Mouse (Mus musculus) kidney, adult 2 months (tissue): Measurements from ENCODE around the gene Gba. TPM values are rescaled to one million over a fixed set of nuclear protein-coding genes. Genes with fewer than 3 reads are reported as not detected.

Experiments used
- DNase-seq: peaks from one replicate; pipeline ENCODE4 v3.0.0; 2021
- H3K27ac ChIP-seq: fragments of 200-500 bp; 2 replicates; pipeline ENCODE4 v1.5.1; 2012; ENCODE audit warnings: low read depth, low read length, control low read depth, inconsistent platforms; ENCODE audit not compliant: insufficient read depth
- H3K27me3 ChIP-seq: fragments of 200-500 bp; replicated peaks from 2 replicates; pipeline ENCODE4 v1.6.1; 2012; ENCODE audit warnings: mild to moderate bottlenecking, moderate library complexity, low read length, inconsistent platforms; ENCODE audit not compliant: control insufficient read depth, insufficient read depth
- H3K36me3 ChIP-seq: fragments of 200-500 bp; 2 replicates; pipeline ENCODE4 v1.6.1; 2012; ENCODE audit warnings: mild to moderate bottlenecking, moderate library complexity, low read length, inconsistent platforms; ENCODE audit not compliant: control insufficient read depth, insufficient read depth
- H3K4me1 ChIP-seq: fragments of 200-500 bp; 2 replicates; pipeline ENCODE4 v1.6.1; 2011; ENCODE audit warnings: low read length; ENCODE audit not compliant: control insufficient read depth, insufficient read depth
- H3K4me3 ChIP-seq: fragments of 200-500 bp; 2 replicates; pipeline ENCODE4 v1.5.1; 2011; ENCODE audit warnings: mild to moderate bottlenecking, low read depth, low read length, control low read depth; ENCODE audit not compliant: insufficient read depth
- CTCF ChIP-seq: fragments of 200-500 bp; conservative IDR thresholded peaks from 2 replicates; pipeline ENCODE4 v1.5.1; 2011; ENCODE audit warnings: low read depth, mild to moderate bottlenecking, control low read depth, low read length, moderate library complexity, mixed read lengths; ENCODE audit not compliant: insufficient read depth, insufficient read length
- POLR2A ChIP-seq: fragments of 200-500 bp; IDR thresholded peaks from one replicate; pipeline ENCODE4 v1.6.1; 2011; ENCODE audit warnings: low read depth, low read length, control low read depth
- WGBS: fragments of 180-500 bp; shearing (Covaris S2); methylation state at CpG from one replicate; pipeline ENCODE4 v1.1.7; 2018; 5-methylcytosine and 5-hydroxymethylcytosine counted together
- polyA plus RNA-seq: library from polyadenylated mRNA; depleted of rRNA; stranded (reverse); fragments of >200 nt; gene quantifications from 2 replicates; pipeline ENCODE4 v1.2.3, GENCODE M21; 2012; rRNA removed

Gba gene
- polyA plus RNA-seq, 1 experiment, result 61.6 TPM

- H3K4me3 ChIP-seq, result peak overlapping the region; percentile 17; the same call in 1 of the 2 replicates
- no peaks in the 10 kb centered on the region for H3K27me3 ChIP-seq
- WGBS, result 11% methylated on average over 17 of the region's 17 CpGs
- TF ChIP-seq POLR2A, result no peak
- TF ChIP-seq CTCF, result no peak
- peak overlapping the region; percentile 81 for H3K27ac ChIP-seq
- no peaks in the 10 kb centered on the region for H3K36me3 ChIP-seq
- peak; percentile 90 for DNase-seq
- peaks cover 6% of the 10 kb centered on the region; the same call in 1 of the 2 replicates for H3K4me1 ChIP-seq
Measured at GRCm38 (mm10) chr3:89251365-89251895, 48.7 kb downstream of the Gba start.

GRCm38 (mm10) chr3:89254994-89255393 lies 52.3 kb downstream of the Gba start:
- Histone ChIP-seq H3K27ac (no peak overlapping the region), H3K36me3 (no peaks in the 10 kb centered on the region), H3K4me1 (peaks cover 6% of the 10 kb centered on the region; the same call in 1 of the 2 replicates), H3K27me3 (no peaks in the 10 kb centered on the region), H3K4me3 (no peak overlapping the region)
- TF ChIP-seq CTCF (no peak), POLR2A (no peak)
- DNase-seq, result no peak
- WGBS, result 95% methylated on average over 5 of the region's 5 CpGs

GRCm38 (mm10) chr3:89256177-89256576 lies 53.4 kb downstream of the Gba start:
- no peak for DNase-seq
- no peak overlapping the region for H3K4me3 ChIP-seq
- H3K27me3 ChIP-seq, result no peaks in the 10 kb centered on the region
- H3K27ac ChIP-seq, result 0 out of 2 replicates have a peak overlapping the region, but pooled peaks have one; percentile 49
- no peaks in the 10 kb centered on the region for H3K4me1 ChIP-seq
- no peaks in the 10 kb centered on the region for H3K36me3 ChIP-seq
- WGBS, result 74% methylated on average over 5 of the region's 5 CpGs
- TF ChIP-seq POLR2A (no peak), CTCF (no peak)

Other genes with a start within 250 kb of the Gba start
- 33.6 and 34.5 TPM in 2 replicates for gene Rusc1, start 109.6 kb upstream of the Gba start, polyA plus RNA-seq
- gene Gm43738, start 101.8 kb upstream of the Gba start, polyA plus RNA-seq, result not detected in 2 replicates
- 40.3 and 54.9 TPM in 2 replicates for gene Fdps, start 101.0 kb upstream of the Gba start, polyA plus RNA-seq
- gene Pklr, start 66.8 kb upstream of the Gba start, polyA plus RNA-seq, result 79.3 and 96.0 TPM in 2 replicates
- gene Hcn3, start 42.7 kb upstream of the Gba start, polyA plus RNA-seq, result 1.1 and 1.4 TPM in 2 replicates
- 37.8 and 40.2 TPM in 2 replicates for gene Clk2, start 38.1 kb upstream of the Gba start, polyA plus RNA-seq
- gene Scamp3, start 25.5 kb upstream of the Gba start, polyA plus RNA-seq, result 138 and 141 TPM in 2 replicates
- gene Fam189b, start 19.8 kb upstream of the Gba start, polyA plus RNA-seq, result 18.3 and 18.4 TPM in 2 replicates
- 5.0 and 7.9 TPM in 2 replicates for gene Thbs3, start 12.3 kb downstream of the Gba start, polyA plus RNA-seq
- 257 and 283 TPM in 2 replicates for gene Mtx1, start 24.2 kb downstream of the Gba start, polyA plus RNA-seq
- gene Muc1, start 26.1 kb downstream of the Gba start, polyA plus RNA-seq, result 45.9 and 53.8 TPM in 2 replicates
- gene Krtcap2, start 43.0 kb downstream of the Gba start, polyA plus RNA-seq, result 142 and 173 TPM in 2 replicates
- gene Trim46, start 43.4 kb downstream of the Gba start, polyA plus RNA-seq, result 9.1 and 10.5 TPM in 2 replicates
- 431 and 562 TPM in 2 replicates for gene Dpm3, start 56.4 kb downstream of the Gba start, polyA plus RNA-seq
- gene Slc50a1, start 67.6 kb downstream of the Gba start, polyA plus RNA-seq, result 109 and 110 TPM in 2 replicates
- gene Efna1, start 78.2 kb downstream of the Gba start, polyA plus RNA-seq, result 54.1 and 59.2 TPM in 2 replicates
- 2.4 and 4.2 TPM in 2 replicates for gene Efna3, start 120.0 kb downstream of the Gba start, polyA plus RNA-seq
- gene Efna4, start 135.1 kb downstream of the Gba start, polyA plus RNA-seq, result 8.2 and 10.4 TPM in 2 replicates
- 95.1 and 111 TPM in 2 replicates for gene Adam15, start 147.1 kb downstream of the Gba start, polyA plus RNA-seq
- 0.38 and 0.41 TPM in 2 replicates for gene Dcst2, start 159.0 kb downstream of the Gba start, polyA plus RNA-seq
- gene Dcst1, start 162.3 kb downstream of the Gba start, polyA plus RNA-seq, result 1.8 and 2.2 TPM in 2 replicates
- 54.3 and 58.8 TPM in 2 replicates for gene Zbtb7b, start 191.8 kb downstream of the Gba start, polyA plus RNA-seq
- gene Lenep, start 199.9 kb downstream of the Gba start, polyA plus RNA-seq, result 0.15 TPM in 1 of 2 replicates, not detected in the other
- gene Flad1, start 208.9 kb downstream of the Gba start, polyA plus RNA-seq, result 54.6 and 56.7 TPM in 2 replicates
- 6.8 and 7.3 TPM in 2 replicates for gene Cks1b, start 215.5 kb downstream of the Gba start, polyA plus RNA-seq
- 53.2 and 57.2 TPM in 2 replicates for gene Shc1, start 215.5 kb downstream of the Gba start, polyA plus RNA-seq
- gene Pygo2, start 227.3 kb downstream of the Gba start, polyA plus RNA-seq, result 26.2 and 45.6 TPM in 2 replicates
- gene Pbxip1, start 233.8 kb downstream of the Gba start, polyA plus RNA-seq, result 60.5 and 61.3 TPM in 2 replicates